In the genomic region with DNA sequence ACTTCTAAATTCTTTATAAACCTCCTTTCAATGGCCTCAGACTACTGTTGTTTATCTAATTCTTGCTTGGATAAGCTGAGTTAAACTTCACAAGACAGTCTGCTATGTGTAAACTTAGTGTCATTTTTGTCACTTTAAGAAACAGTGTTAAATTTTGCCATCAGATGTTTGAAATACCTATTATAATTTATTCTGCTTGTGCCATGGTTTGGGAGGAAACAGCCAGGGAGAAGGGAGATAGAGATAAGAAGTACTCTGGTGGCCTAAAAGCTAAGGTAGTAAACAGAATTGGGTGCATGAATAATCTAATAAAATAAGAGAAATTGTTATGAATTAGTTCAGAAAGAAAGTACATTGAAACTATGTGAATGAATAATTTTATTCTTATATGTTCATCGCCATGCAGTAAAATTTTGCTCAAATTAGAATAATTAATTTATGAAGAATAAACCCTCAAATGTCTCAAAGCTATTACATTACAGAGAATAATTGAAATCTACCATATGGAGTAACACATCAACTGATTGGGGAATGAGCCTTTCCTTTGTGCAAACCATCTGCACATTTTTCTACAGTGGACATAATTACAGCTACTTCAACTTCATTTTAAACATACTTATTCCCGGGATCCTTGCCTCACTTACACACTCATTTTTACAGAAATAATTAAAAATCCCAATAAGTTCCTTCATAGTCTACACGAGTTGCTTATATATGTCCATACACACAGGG, we compare ENCODE assay signal across 14 mouse cellular contexts.
"Had no signal": no experiment of that assay in that cellular context is flagged by ENCODE, and none has a peak within 500 bp of the region (broad histone marks: within the 10 kb centered on the region; RNA-seq: fewer than 3 reads in every experiment).

No protein-coding gene starts in this region.

- H3K27me3 ChIP-seq: megakaryocyte, embryonic 14.5 days; midbrain, embryonic 12.5 days; neural tube, embryonic 12.5 days; stomach, embryonic 15.5 days had no signal

- H3K9me3 ChIP-seq: megakaryocyte, embryonic 14.5 days; midbrain, embryonic 12.5 days; neural tube, embryonic 12.5 days; stomach, embryonic 15.5 days had no signal

- H3K4me1 ChIP-seq: megakaryocyte, embryonic 14.5 days; midbrain, embryonic 12.5 days; neural tube, embryonic 12.5 days; stomach, embryonic 15.5 days had no signal

- H3K27ac ChIP-seq: midbrain, embryonic 12.5 days; neural tube, embryonic 12.5 days; stomach, embryonic 15.5 days; stomach, postnatal 0 days had no signal

- H3K9ac ChIP-seq: lung, embryonic 14.5 days; midbrain, embryonic 12.5 days; neural tube, embryonic 12.5 days; stomach, embryonic 15.5 days had no signal

- H3K4me2 ChIP-seq: lung, embryonic 14.5 days; midbrain, embryonic 12.5 days; neural tube, embryonic 12.5 days; stomach, embryonic 15.5 days had no signal

- H3K36me3 ChIP-seq: midbrain, embryonic 12.5 days; neural tube, embryonic 12.5 days; stomach, embryonic 15.5 days had no signal

- H3K4me3 ChIP-seq: megakaryocyte, embryonic 14.5 days; midbrain, embryonic 12.5 days; neural tube, embryonic 12.5 days; stomach, embryonic 15.5 days had no signal

- DNase-seq: lung, adult 18-20 months; lung, embryonic 14.5 days; lung, postnatal 10 days; lung, postnatal 4 days; midbrain, embryonic 14.5 days; right cerebral cortex, postnatal 14 days; thymus, adult 2 months; thymus, postnatal 25 days; thymus, postnatal 4 days had no signal
